In the genomic region with DNA sequence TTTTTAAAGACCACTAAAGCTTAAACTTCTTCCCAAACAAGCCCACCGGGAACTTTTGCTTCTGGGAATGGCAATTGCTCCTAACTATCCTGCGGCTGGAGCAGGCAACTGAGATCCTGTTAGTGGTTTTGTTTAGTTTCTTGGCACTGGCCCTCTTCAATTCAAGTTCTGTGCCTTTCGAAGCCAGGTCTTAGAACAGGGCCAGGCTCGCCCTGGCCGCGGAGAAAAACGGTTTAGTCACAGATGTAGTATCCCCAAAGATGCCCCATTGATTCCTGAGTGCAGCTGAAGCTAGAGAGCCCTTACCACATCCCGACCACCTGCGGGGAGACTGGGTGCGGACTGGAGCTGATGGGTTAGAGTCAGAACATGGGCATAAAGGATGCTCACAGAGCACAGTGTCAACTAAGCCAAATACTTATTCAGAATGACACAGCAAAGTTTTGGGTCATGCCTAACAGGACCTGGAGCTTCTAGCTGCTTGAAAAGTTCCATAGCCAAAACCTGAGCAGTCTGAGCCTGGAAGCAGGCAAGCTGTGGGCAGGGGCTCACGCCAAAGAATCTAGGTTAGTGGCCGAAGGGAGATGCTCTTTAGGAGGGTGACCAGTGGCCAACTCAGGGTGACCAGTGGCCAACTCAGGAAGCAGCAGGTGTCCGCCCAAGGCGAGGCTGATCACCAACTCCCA, we compare ENCODE assay signal across 7 mouse cellular contexts. TPM values are rescaled to one million over a fixed set of nuclear protein-coding genes. Genes with fewer than 3 reads are reported as not detected.
A peak's percentile ranks its signal among the peaks of the same experiment; 100 is the strongest.
DNase-seq lines count a peak whose midpoint lies in the region; ATAC-seq and TF ChIP-seq lines count a peak whose summit lies in the region.

No protein-coding gene starts in this region.

- no peak for TF ChIP-seq POLR2A in embryonic fibroblast, embryonic 13.5 days (IDR thresholded peaks at IDR 0.05; ENCODE audit: low read depth, low read length)

- WGBS in lung, embryonic 14.5 days: 38% methylated on average over 14 of the region's 14 CpGs
- WGBS in hindbrain, embryonic 16.5 days: 27% methylated on average over 14 of the region's 14 CpGs
- 29% methylated on average over 14 of the region's 14 CpGs for WGBS in neural tube, embryonic 12.5 days

- peak overlapping the region; percentile 92 for H3K4me2 ChIP-seq in lung, embryonic 14.5 days
- peak overlapping the region; percentile 97 for H3K4me2 ChIP-seq in hindbrain, embryonic 16.5 days (ENCODE audit: low read length)
- H3K4me2 ChIP-seq in neural tube, embryonic 12.5 days (replicated peaks): peak overlapping the region; percentile 84

- peak; percentile 12; the same call in 1 of the 2 replicates for ATAC-seq in lung, embryonic 14.5 days (ENCODE audit: insufficient read depth)
- ATAC-seq in hindbrain, embryonic 16.5 days: peak; percentile 51
- peak; percentile 18 for ATAC-seq in neural tube, embryonic 12.5 days (ENCODE audit: low FRiP score, low read depth)

- H3K9ac ChIP-seq in lung, embryonic 14.5 days: peak overlapping the region; percentile 48; the same call in 1 of the 2 replicates
- H3K9ac ChIP-seq in hindbrain, embryonic 16.5 days (ENCODE audit: low read depth, low read length): peak overlapping the region; percentile 62
- peak overlapping the region; percentile 48; the same call in 1 of the 2 replicates for H3K9ac ChIP-seq in neural tube, embryonic 12.5 days

- H3K36me3 ChIP-seq in lung, embryonic 14.5 days (ENCODE audit: insufficient read depth): no peaks in the 10 kb centered on the region
- H3K36me3 ChIP-seq in hindbrain, embryonic 16.5 days (ENCODE audit: control insufficient read depth, insufficient read depth, low read length): no peaks in the 10 kb centered on the region
- H3K36me3 ChIP-seq in neural tube, embryonic 12.5 days: no peaks in the 10 kb centered on the region

- no peaks in the 10 kb centered on the region; the same call in 1 of the 2 replicates for H3K4me1 ChIP-seq in lung, embryonic 14.5 days (ENCODE audit: insufficient read depth)
- H3K4me1 ChIP-seq in embryonic fibroblast, embryonic 13.5 days (ENCODE audit: control insufficient read depth, insufficient read depth, low read length): no peaks in the 10 kb centered on the region
- H3K4me1 ChIP-seq in hindbrain, embryonic 16.5 days (ENCODE audit: control insufficient read depth, insufficient read depth, low read depth, low read length): peaks cover 10% of the 10 kb centered on the region
- peaks cover 11% of the 10 kb centered on the region for H3K4me1 ChIP-seq in neural tube, embryonic 12.5 days

- no peaks in the 10 kb centered on the region for H3K9me3 ChIP-seq in lung, embryonic 14.5 days (ENCODE audit: low read depth, low read length)
- no peaks in the 10 kb centered on the region for H3K9me3 ChIP-seq in hindbrain, embryonic 16.5 days (ENCODE audit: control insufficient read depth, low read length)
- H3K9me3 ChIP-seq in neural tube, embryonic 12.5 days: no peaks in the 10 kb centered on the region

- no peak for TF ChIP-seq CTCF in lung, embryonic 14.5 days (IDR thresholded peaks at IDR 0.05; ENCODE audit: low read depth)
- no peak for TF ChIP-seq CTCF in embryonic fibroblast, embryonic 13.5 days (IDR thresholded peaks at IDR 0.05; ENCODE audit: borderline replicate concordance, insufficient read depth, low read length)

- DNase-seq in lung, embryonic 14.5 days: no peak
- no peak for DNase-seq in lung, adult 18-20 months
- no peak for DNase-seq in urinary bladder, postnatal 4 days (ENCODE audit: low spot score in 2 of 2)
- DNase-seq in kidney, adult 9 months: no peak

- no peak overlapping the region for H3K27ac ChIP-seq in lung, embryonic 14.5 days (ENCODE audit: low read depth)
- no peak overlapping the region for H3K27ac ChIP-seq in embryonic fibroblast, embryonic 13.5 days (ENCODE audit: insufficient read depth, low read length)
- H3K27ac ChIP-seq in hindbrain, embryonic 16.5 days (ENCODE audit: low read depth, low read length): 0 out of 2 replicates have a peak overlapping the region, but pooled peaks have one; percentile 8
- H3K27ac ChIP-seq in neural tube, embryonic 12.5 days: no peak overlapping the region

- H3K27me3 ChIP-seq in lung, embryonic 14.5 days (ENCODE audit: insufficient read depth, low read length): peaks cover 5% of the 10 kb centered on the region; the same call in 1 of the 2 replicates
- H3K27me3 ChIP-seq in hindbrain, embryonic 16.5 days (replicated peaks; ENCODE audit: control insufficient read depth, insufficient read depth, low read length): peaks cover 8% of the 10 kb centered on the region
- H3K27me3 ChIP-seq in neural tube, embryonic 12.5 days (replicated peaks): peaks cover 16% of the 10 kb centered on the region

- H3K4me3 ChIP-seq in lung, embryonic 14.5 days (ENCODE audit: low read depth, low read length): peak overlapping the region; percentile 55
- peak overlapping the region; percentile 72 for H3K4me3 ChIP-seq in embryonic fibroblast, embryonic 13.5 days (ENCODE audit: insufficient read depth, low read length)
- H3K4me3 ChIP-seq in hindbrain, embryonic 16.5 days (ENCODE audit: low read length): peak overlapping the region; percentile 57
- peak overlapping the region; percentile 41 for H3K4me3 ChIP-seq in neural tube, embryonic 12.5 days

RNA-seq across cellular contexts. Expression of gene Ddit4l, which starts 1.6 kb away (rescaled TPM):
- 7.9 and 10.3 TPM in 2 replicates for polyA plus RNA-seq in lung, embryonic 14.5 days (2014; fragmentation: Nextera tagmentation; extraction: Ambion mirVana)
- polyA plus RNA-seq in embryonic fibroblast, embryonic 13.5 days (2011; ENCODE audit: insufficient read length, low read depth, missing spikeins): 27.7 and 31.1 TPM in 2 replicates
- polyA plus RNA-seq in hindbrain, embryonic 16.5 days (2015; fragmentation: Nextera tagmentation; extraction: Ambion mirVana): 11.2 and 11.4 TPM in 2 replicates
- 14.9 and 15.0 TPM in 2 replicates for polyA plus RNA-seq in neural tube, embryonic 12.5 days (2016; fragmentation: Nextera tagmentation; extraction: Ambion mirVana)

RNA-seq across cellular contexts. Expression of gene Gm21962, which starts 48.3 kb away (rescaled TPM):
- polyA plus RNA-seq in lung, embryonic 14.5 days (2014; fragmentation: Nextera tagmentation; extraction: Ambion mirVana): not detected in 2 replicates
- polyA plus RNA-seq in embryonic fibroblast, embryonic 13.5 days (2011; ENCODE audit: insufficient read length, low read depth, missing spikeins): not detected in 2 replicates
- not detected in 2 replicates for polyA plus RNA-seq in hindbrain, embryonic 16.5 days (2015; fragmentation: Nextera tagmentation; extraction: Ambion mirVana)
- not detected in 2 replicates for polyA plus RNA-seq in neural tube, embryonic 12.5 days (2016; fragmentation: Nextera tagmentation; extraction: Ambion mirVana)
